Mouse (Mus musculus) kidney, postnatal 14 days (tissue): ENCODE results near the gene Mup22.
"Not testable (repeated sequence)": the region's sequence is repeated elsewhere in the genome, so short reads cannot be mapped to it uniquely, and the experiment has no call there.

Source experiments
- DNase-seq: peaks from one replicate; pipeline ENCODE4 v3.0.0; 2022; ENCODE audit warnings: mixed read lengths

The Mup22 gene

DNA sequence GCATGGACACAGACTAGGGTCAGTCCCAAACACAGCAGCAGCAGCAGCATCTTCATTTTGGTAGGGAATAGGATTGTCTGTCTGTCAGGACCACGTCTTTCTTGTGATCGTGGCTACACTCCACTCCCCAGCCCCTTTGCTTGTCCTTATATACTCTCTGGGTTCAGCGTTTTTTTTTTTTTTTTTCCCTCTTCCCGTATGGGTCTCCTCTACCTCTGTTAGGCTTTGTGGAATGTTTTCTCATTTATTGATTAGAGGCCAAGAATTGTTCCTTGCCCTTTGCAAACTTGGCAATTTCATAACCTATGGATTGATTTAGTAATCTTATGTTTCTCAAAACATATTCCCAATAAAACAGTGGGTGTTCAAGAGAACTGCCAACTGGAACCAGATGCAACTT lies at the start of gene Mup22:
Mup22 (minus strand) TSS at position 101 of the 400 bp plus-strand sequence.
- not testable (repeated sequence) for DNase-seq

DNA sequence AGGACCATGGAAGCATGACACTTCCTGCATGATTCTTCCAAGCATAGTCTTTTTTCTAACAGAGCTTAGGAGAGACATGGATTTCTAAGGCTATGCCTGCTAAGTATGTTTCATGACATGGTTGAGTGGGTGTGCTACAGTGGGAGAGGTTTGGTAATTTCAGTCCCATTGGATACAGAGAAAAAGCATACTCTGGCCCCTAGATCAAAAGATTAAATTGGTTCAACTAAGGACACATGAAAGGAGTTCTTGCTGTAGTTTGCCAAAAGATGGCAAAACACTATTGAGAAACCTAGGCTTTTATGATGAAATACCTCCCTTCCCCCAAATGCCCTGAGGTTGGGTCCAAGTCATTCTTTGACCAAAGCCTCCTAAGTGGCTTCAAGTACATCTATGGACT lies 19.6 kb upstream of the Mup22 start:
- not testable (repeated sequence) for DNase-seq
